Mouse (Mus musculus): ENCODE measurements around the gene Gm15093. TPM values are rescaled to one million over a fixed set of nuclear protein-coding genes. Genes with fewer than 3 reads are reported as not detected.
"Not testable (repeated sequence)": the region's sequence is repeated elsewhere in the genome, so short reads cannot be mapped to it uniquely, and the experiment has no call there.

The Gm15093 gene
- 0.12 TPM for polyA plus RNA-seq (2012; fragmentation: generic; extraction: Trizol)
- long read RNA-seq, experiment 1: 0 reads
- long read RNA-seq, experiment 2: 0 reads

DNA sequence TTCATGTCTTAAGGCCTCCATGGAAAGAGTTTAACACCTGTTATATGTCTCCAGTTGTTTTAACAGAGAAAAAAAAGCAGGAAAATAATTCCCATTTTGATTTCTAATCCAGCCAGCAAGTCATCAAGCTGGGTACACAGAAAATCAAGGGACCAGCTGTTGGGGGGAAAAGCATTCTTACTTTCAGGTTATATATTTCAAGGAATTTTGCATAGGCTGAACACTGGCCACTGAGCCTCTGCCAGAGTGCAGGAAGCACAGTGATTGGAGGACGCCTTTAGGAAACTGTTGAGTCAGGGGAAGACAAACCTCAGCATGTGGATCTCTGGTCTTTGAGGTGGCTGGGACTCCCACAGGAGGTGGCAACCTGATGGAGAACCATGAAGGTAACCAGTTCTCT, at the start of gene Gm15093:
Gene Gm15093, plus strand, starts transcription at position 301 of the 400 bp plus-strand sequence.
- not testable (repeated sequence) for H3K79me3 ChIP-seq (ENCODE audit: low read depth); H3K27me3 ChIP-seq (ENCODE audit: control insufficient read depth, insufficient read depth, insufficient read length); H3K36me3 ChIP-seq (ENCODE audit: control insufficient read depth, insufficient read depth); H3ac ChIP-seq (ENCODE audit: control insufficient read depth, insufficient read length, low read depth); H3K79me2 ChIP-seq (ENCODE audit: control insufficient read depth, insufficient read depth); H3K4me3 ChIP-seq (ENCODE audit: insufficient read depth, poor library complexity, severe bottlenecking)

Other genes with a start within 250 kb of the Gm15093 start
- not detected for gene Ott, start 198.1 kb upstream of the Gm15093 start, polyA plus RNA-seq (2012; fragmentation: generic; extraction: Trizol)
- gene Gm15085, start 175.2 kb downstream of the Gm15093 start, polyA plus RNA-seq (2012; fragmentation: generic; extraction: Trizol): not detected